Mouse (Mus musculus) liver, postnatal 0 days (tissue): Measurements from ENCODE around the gene Nfrkb.

Experiments
- CTCF ChIP-seq: sonication (generic); IDR thresholded peaks from 2 replicates; pipeline ENCODE4 v1.5.1; 2016; ENCODE audit warnings: antibody characterized with exemption, low read depth
- EP300 ChIP-seq: IDR thresholded peaks from 2 replicates; pipeline ENCODE4 v1.6.1; 2016; ENCODE audit warnings: antibody characterized with exemption, low read depth, mild to moderate bottlenecking

GRCm38 (mm10) chr9:31432336-31432975 is 46.5 kb downstream of the Nfrkb start:
- TF ChIP-seq CTCF (no peak), EP300 (no peak)
